Mouse (Mus musculus) A20 (cell line): Measurements from ENCODE around the gene Pik3cd.

Source experiments
- DNase-seq: peaks from one replicate; pipeline ENCODE4 v3.0.0-alpha.2; 2011; ENCODE audit warnings: low read depth, low spot score

Pik3cd gene

DNA sequence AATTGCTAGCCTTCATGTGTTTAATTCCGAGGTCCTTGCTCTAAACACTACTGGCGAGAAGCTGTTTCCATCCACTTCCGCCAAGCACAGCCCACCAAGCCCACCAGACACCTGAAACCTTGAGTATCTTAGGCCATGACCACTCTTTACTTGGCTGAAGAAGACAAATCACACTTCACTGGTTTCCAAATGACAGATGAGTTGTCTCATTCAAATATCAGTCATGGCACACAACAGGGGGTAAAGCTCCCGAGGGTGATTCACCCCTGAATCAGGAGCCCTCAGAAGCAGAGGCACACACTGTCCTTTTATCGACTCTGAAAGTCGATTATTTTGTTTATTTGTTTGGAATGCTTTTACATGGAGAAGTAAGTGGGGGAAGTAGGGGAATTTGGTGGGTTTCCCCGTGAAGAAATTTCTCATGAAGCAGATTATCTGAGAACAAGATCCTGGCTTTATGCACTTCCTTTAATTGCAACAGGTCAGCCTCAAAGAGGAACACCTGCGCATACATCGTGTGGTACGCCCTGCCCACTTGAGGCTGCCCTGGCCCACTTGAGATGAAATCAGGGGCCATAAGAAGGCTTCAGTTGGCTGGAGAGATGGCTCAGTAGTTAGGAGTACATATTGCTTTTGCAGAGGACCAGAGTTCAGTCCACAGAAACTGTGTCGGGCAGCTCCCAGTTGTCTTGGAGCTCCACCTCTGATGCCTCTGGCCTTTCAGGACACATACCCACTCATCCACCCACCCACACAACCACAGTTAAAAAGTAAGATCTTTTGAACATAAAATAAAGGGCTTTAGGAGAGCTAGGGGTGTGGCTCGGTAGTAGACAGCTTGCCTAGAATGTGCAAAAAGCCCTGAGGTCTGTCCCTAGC lies 12.3 kb downstream of the Pik3cd start:
- DNase-seq = peak; percentile 89

DNA sequence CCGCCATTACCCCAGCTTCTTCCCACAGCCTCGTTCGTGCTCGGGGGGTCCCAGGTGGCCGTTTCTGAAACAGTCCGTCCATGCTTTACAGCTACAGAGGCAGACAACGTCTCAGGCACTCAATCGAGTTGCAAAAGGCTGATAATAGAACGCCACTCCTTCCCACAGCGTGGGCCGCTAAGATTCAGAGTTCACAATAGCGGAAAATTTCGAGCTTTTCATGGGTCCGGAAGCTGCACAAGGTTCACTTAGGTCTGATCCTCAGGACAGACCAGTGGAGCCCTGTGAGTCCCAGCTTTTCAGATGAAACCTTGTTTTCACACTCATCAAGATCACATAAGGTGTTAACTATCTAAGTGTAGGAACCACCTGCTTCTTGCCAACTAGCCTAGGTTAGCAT lies 13.5 kb downstream of the Pik3cd start:
- no peak for DNase-seq

GRCm38 (mm10) chr4:149684841-149685623 lies 17.3 kb downstream of the Pik3cd start:
- DNase-seq = no peak

GRCm38 (mm10) chr4:149683875-149684274 lies 18.5 kb downstream of the Pik3cd start:
- DNase-seq = no peak

- DNase-seq = no peak
Observed at GRCm38 (mm10) chr4:149679056-149679770, 23.2 kb downstream of the Pik3cd start.

DNA sequence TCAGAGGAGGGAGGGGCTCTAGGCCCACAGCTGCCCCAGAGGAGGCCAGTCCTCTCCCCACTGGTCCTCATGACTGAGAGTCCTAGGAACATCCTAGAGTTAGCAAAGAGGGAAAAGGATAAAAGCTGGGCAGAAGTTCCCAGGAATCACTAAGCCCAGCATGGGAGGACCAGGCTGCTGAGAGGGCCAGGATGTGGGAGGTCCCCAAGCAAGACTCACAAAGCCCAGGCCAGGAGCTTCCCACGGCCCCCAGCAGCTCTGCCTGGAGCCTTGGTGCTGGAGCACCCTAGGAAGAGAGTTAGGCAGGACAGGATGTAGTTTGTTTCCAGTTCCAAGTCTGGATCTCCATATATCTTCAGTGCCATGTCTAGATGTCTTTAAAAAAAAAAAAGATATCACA lies 24.4 kb downstream of the Pik3cd start:
- DNase-seq = no peak

GRCm38 (mm10) chr4:149675378-149676261 lies 26.8 kb downstream of the Pik3cd start:
- no peak for DNase-seq

GRCm38 (mm10) chr4:149674814-149675377 lies 27.5 kb downstream of the Pik3cd start:
- no peak for DNase-seq

- peak; percentile 51 for DNase-seq
Observed at GRCm38 (mm10) chr4:149672747-149673146, 29.6 kb downstream of the Pik3cd start.

- DNase-seq = no peak
Observed at GRCm38 (mm10) chr4:149671175-149671574, 31.2 kb downstream of the Pik3cd start.

GRCm38 (mm10) chr4:149665692-149666090 lies 36.7 kb downstream of the Pik3cd start:
- no peak for DNase-seq

GRCm38 (mm10) chr4:149665016-149665691 lies 37.2 kb downstream of the Pik3cd start:
- peak; percentile 93 for DNase-seq

- DNase-seq = no peak
Observed at GRCm38 (mm10) chr4:149663849-149664503, 38.4 kb downstream of the Pik3cd start.

DNA sequence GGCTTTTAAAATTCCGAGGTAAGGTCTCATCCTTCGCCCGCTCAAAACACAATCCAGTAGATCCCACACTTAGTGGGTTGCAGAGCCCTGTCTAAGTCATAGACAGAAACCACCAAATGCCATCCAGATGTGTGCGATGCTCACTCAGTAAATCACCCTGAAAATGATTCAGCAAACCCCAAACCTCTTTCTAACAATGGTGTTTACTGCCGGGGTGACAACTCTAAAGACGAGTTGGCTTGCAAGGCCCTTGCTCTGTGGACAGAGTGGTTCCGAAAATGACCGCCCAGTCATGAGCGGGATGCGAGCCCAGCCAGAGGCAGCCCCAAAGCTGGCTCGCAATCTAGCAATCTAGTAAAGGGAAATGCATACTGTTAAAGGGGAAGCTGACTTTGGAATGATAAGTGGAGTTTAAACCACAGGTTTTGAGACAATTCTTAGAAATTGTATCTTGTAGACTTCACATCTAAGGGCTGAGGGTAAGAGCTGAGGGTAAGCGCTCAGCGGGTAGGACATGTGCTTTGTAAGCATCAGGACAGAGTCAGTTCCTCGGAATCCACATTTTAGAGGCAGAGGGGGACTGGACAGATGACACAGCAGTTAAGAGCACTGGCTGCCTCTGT lies 40.3 kb downstream of the Pik3cd start:
- DNase-seq = no peak

DNA sequence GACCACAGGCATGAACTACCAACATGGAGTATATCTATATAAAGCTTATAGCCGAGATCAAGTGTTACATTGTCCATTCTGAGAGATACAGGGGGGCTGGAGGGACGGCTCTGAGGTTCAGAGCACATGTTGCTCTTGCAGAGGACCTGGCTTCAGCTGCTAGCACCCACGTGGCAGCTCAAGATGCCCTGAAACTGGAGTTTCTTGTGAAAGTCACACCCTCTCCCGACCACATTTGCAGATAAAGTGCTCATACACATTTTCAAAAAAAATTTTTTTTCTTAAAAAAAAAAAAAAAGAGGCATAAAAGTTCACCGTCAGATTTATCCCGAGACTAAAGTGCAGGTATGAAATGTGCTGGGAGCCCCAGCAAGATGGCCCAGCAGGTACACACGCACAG lies 41.8 kb downstream of the Pik3cd start:
- no peak for DNase-seq

DNA sequence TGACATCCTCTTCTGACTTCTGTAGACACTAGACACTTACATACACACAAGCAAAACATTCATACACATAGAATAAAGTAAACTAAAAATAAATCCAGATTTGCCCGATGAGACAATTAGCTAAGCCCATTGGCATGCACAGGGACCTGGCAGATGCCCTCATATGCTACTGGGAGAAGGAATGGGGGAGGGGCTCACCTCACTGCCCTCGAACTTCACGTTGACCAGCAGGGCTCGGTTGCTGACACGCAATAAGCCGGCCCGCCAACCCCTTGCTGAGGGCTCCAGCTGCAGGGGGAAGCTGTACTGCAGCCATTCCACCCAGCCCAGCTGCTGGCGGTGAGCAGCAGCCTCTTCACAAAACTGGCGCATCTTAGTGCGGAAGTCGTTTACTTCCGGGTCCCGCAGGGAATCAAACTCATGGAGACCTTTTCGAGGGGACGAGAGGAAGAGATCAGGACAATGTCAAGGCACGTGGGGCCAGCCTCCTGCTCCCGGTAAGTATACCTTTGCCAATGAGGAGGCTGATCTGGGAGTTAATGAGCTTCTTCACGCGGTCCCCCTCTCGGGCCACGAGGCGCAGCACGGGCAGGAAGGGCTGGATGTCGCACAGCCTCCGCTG lies 42.8 kb downstream of the Pik3cd start:
- no peak for DNase-seq

DNA sequence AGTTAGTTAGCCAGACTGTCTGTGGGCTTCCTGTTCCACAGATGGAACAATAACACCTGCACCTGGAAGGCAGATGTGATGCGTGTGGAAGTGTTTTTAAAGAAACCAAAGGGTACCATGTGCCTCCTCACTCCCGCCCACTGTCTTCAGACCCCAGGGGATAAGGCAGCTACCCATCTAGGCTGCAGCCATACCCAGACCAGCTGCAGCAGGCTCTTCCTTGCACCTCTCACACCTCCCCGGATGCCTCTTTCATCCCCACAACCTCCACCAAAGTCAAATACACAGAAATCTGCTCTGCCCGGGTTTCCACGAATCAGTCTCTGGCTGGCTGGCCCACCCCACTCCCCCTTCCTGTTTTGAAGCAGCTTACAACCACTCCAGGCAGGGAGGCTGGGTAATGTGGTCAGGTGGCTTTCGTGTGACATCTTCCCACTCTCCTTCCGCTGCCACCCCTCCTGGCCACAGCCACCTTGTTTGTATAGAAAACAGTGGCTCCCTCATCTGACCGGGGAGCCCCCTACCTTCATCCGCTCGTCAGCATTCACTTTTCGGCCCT lies 44.4 kb downstream of the Pik3cd start:
- DNase-seq = no peak

DNA sequence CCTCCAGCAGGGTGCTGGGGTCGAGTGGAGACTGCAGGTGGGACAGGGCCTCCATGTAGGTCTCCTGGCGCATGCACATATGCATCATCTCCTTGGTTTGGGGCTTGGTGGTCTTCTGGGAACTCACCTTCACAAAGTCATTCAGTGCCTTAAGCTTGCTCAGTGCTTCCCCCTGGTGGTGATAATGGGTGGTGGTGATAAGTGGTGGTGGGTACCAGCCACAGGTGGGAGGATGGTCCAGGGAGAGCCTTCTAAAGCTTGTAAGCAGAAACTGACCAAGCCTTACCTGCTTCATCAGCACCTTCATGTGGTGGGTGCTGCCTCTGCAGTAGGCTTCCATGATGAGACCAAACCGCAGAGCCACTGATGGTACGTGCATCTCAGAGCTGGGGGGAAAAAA lies 48.1 kb downstream of the Pik3cd start:
- peak; percentile 48 for DNase-seq
